Mouse (Mus musculus): ENCODE data around the gene Adamtsl5. TPM values are rescaled to one million over a fixed set of nuclear protein-coding genes. Genes with fewer than 3 reads are reported as not detected.

Gene Adamtsl5
- polyA plus RNA-seq, 1 experiment from 2014 or later, result 0.48 TPM

Small RNA genes lying within 50 kb of the gene (microRNA-seq; reads per million reads assigned to microRNA genes)
- not detected for gene Gm22721

Other genes starting within 250 kb of the Adamtsl5 start
- gene Sbno2, start 242.8 kb downstream of the Adamtsl5 start, polyA plus RNA-seq (2014; fragmentation: Nextera tagmentation; extraction: Ambion mirVana), result 8.1 and 11.1 TPM in 2 replicates
- 25.5 and 27.7 TPM in 2 replicates for gene Stk11, start 232.6 kb downstream of the Adamtsl5 start, polyA plus RNA-seq (2014; fragmentation: Nextera tagmentation; extraction: Ambion mirVana)
- gene Atp5d, start 209.8 kb downstream of the Adamtsl5 start, polyA plus RNA-seq (2014; fragmentation: Nextera tagmentation; extraction: Ambion mirVana), result 412 and 467 TPM in 2 replicates
- 41.0 and 42.4 TPM in 2 replicates for gene Cbarp, start 207.6 kb downstream of the Adamtsl5 start, polyA plus RNA-seq (2014; fragmentation: Nextera tagmentation; extraction: Ambion mirVana)
- 67.0 and 73.6 TPM in 2 replicates for gene Midn, start 200.1 kb downstream of the Adamtsl5 start, polyA plus RNA-seq (2014; fragmentation: Nextera tagmentation; extraction: Ambion mirVana)
- 239 and 266 TPM in 2 replicates for gene Cirbp, start 182.4 kb downstream of the Adamtsl5 start, polyA plus RNA-seq (2014; fragmentation: Nextera tagmentation; extraction: Ambion mirVana)
- gene 1600002K03Rik, start 175.5 kb downstream of the Adamtsl5 start, polyA plus RNA-seq (2014; fragmentation: Nextera tagmentation; extraction: Ambion mirVana), result 7.2 and 9.0 TPM in 2 replicates
- 14.5 and 20.6 TPM in 2 replicates for gene Efna2, start 168.9 kb downstream of the Adamtsl5 start, polyA plus RNA-seq (2014; fragmentation: Nextera tagmentation; extraction: Ambion mirVana)
- gene Mum1, start 122.0 kb downstream of the Adamtsl5 start, polyA plus RNA-seq (2014; fragmentation: Nextera tagmentation; extraction: Ambion mirVana), result 39.6 and 42.4 TPM in 2 replicates
- gene Ndufs7, start 99.3 kb downstream of the Adamtsl5 start, polyA plus RNA-seq (2014; fragmentation: Nextera tagmentation; extraction: Ambion mirVana), result 269 and 351 TPM in 2 replicates
- gene Gamt, start 87.4 kb downstream of the Adamtsl5 start, polyA plus RNA-seq (2014; fragmentation: Nextera tagmentation; extraction: Ambion mirVana), result 18.7 and 21.0 TPM in 2 replicates
- 44.5 and 46.0 TPM in 2 replicates for gene Dazap1, start 86.9 kb downstream of the Adamtsl5 start, polyA plus RNA-seq (2014; fragmentation: Nextera tagmentation; extraction: Ambion mirVana)
- gene Rps15, start 56.0 kb downstream of the Adamtsl5 start, polyA plus RNA-seq (2014; fragmentation: Nextera tagmentation; extraction: Ambion mirVana), result 694 and 922 TPM in 2 replicates
- gene Apc2, start 52.4 kb downstream of the Adamtsl5 start, polyA plus RNA-seq (2014; fragmentation: Nextera tagmentation; extraction: Ambion mirVana), result 154 and 213 TPM in 2 replicates
- 39.2 and 40.8 TPM in 2 replicates for gene 2310011J03Rik, start 27.9 kb downstream of the Adamtsl5 start, polyA plus RNA-seq (2014; fragmentation: Nextera tagmentation; extraction: Ambion mirVana)
- gene Pcsk4, start 18.9 kb downstream of the Adamtsl5 start, polyA plus RNA-seq (2014; fragmentation: Nextera tagmentation; extraction: Ambion mirVana), result 1.6 and 2.4 TPM in 2 replicates
- 2.3 and 2.7 TPM in 2 replicates for gene Reep6, start 18.5 kb downstream of the Adamtsl5 start, polyA plus RNA-seq (2014; fragmentation: Nextera tagmentation; extraction: Ambion mirVana)
- gene Plk5, start 8.0 kb upstream of the Adamtsl5 start, polyA plus RNA-seq (2014; fragmentation: Nextera tagmentation; extraction: Ambion mirVana), result 1.2 and 1.9 TPM in 2 replicates
- gene Mex3d, start 39.2 kb upstream of the Adamtsl5 start, polyA plus RNA-seq (2014; fragmentation: Nextera tagmentation; extraction: Ambion mirVana), result 16.9 and 17.8 TPM in 2 replicates
- gene Mbd3, start 51.1 kb upstream of the Adamtsl5 start, polyA plus RNA-seq (2014; fragmentation: Nextera tagmentation; extraction: Ambion mirVana), result 216 and 221 TPM in 2 replicates
- gene Uqcr11, start 58.4 kb upstream of the Adamtsl5 start, polyA plus RNA-seq (2014; fragmentation: Nextera tagmentation; extraction: Ambion mirVana), result 628 and 893 TPM in 2 replicates
- gene Tcf3, start 85.2 kb upstream of the Adamtsl5 start, polyA plus RNA-seq (2014; fragmentation: Nextera tagmentation; extraction: Ambion mirVana), result 64.4 and 73.5 TPM in 2 replicates
- 0.28 and 0.34 TPM in 2 replicates for gene Onecut3, start 146.4 kb upstream of the Adamtsl5 start, polyA plus RNA-seq (2014; fragmentation: Nextera tagmentation; extraction: Ambion mirVana)
- 0.30 and 0.33 TPM in 2 replicates for gene Atp8b3, start 190.7 kb upstream of the Adamtsl5 start, polyA plus RNA-seq (2014; fragmentation: Nextera tagmentation; extraction: Ambion mirVana)
- 22.3 and 28.8 TPM in 2 replicates for gene Rexo1, start 213.1 kb upstream of the Adamtsl5 start, polyA plus RNA-seq (2014; fragmentation: Nextera tagmentation; extraction: Ambion mirVana)
- 6.2 and 6.6 TPM in 2 replicates for gene Klf16, start 228.9 kb upstream of the Adamtsl5 start, polyA plus RNA-seq (2014; fragmentation: Nextera tagmentation; extraction: Ambion mirVana)
- gene Abhd17a, start 241.9 kb upstream of the Adamtsl5 start, polyA plus RNA-seq (2014; fragmentation: Nextera tagmentation; extraction: Ambion mirVana), result 118 and 126 TPM in 2 replicates